Mouse (Mus musculus) embryonic facial prominence, embryonic 14.5 days (tissue): ENCODE data around the gene Aifm1. TPM values are rescaled to one million over a fixed set of nuclear protein-coding genes. Genes with fewer than 3 reads are reported as not detected.

Experiments used
- ATAC-seq: fragments of 200-750 bp; cut with Nextera tagmentation; 2 replicates; pipeline ENCODE4 v1.8.0; 2017; ENCODE audit warnings: low read depth, moderate number of reproducible peaks, moderate TSS enrichment
- DNase-seq: peaks from one replicate; pipeline ENCODE4 v3.0.0-alpha.2; 2015; ENCODE audit warnings: low spot score
- H3K27ac ChIP-seq: fragments of 300-500 bp; sonication (generic); replicated peaks from 2 replicates; pipeline ENCODE4 v1.5.1; 2014; ENCODE audit warnings: low read depth, mild to moderate bottlenecking, low read length, moderate library complexity
- H3K27me3 ChIP-seq: fragments of 300-500 bp; sonication (generic); replicated peaks from 2 replicates; pipeline ENCODE4 v1.6.1; 2014; ENCODE audit warnings: low read length; ENCODE audit not compliant: control insufficient read depth, insufficient read depth
- H3K36me3 ChIP-seq: fragments of 300-500 bp; sonication (generic); 2 replicates; pipeline ENCODE4 v1.6.1; 2014; ENCODE audit warnings: low read length, mixed read lengths; ENCODE audit not compliant: control insufficient read depth, insufficient read depth
- H3K4me1 ChIP-seq: fragments of 300-500 bp; sonication (generic); 2 replicates; pipeline ENCODE4 v1.6.1; 2014; ENCODE audit warnings: antibody characterized with exemption, low read length; ENCODE audit not compliant: control insufficient read depth, insufficient read depth
- H3K4me2 ChIP-seq: fragments of 300-500 bp; sonication (generic); 2 replicates; pipeline ENCODE4 v1.6.1; 2014; ENCODE audit warnings: low read depth, mild to moderate bottlenecking, low read length, moderate library complexity, mixed read lengths
- H3K4me3 ChIP-seq: fragments of 300-500 bp; sonication (generic); 2 replicates; pipeline ENCODE4 v1.5.1; 2014; ENCODE audit warnings: low read depth, mild to moderate bottlenecking, low read length
- H3K9ac ChIP-seq: fragments of 300-500 bp; sonication (generic); 2 replicates; pipeline ENCODE4 v1.6.1; 2014; ENCODE audit warnings: low read depth, mild to moderate bottlenecking, low read length, moderate library complexity, mixed read lengths
- H3K9me3 ChIP-seq: fragments of 300-500 bp; sonication (generic); 2 replicates; pipeline ENCODE4 v1.6.1; 2016; ENCODE audit warnings: low read length; ENCODE audit not compliant: control insufficient read depth
- WGBS: fragments of 180-500 bp; shearing (Covaris S2); extraction: QIAGEN DNeasy Blood & Tissue Kit; methylation state at CpG from one replicate; pipeline ENCODE4 v1.1.7; 2014; 5-methylcytosine and 5-hydroxymethylcytosine counted together
- polyA plus RNA-seq: library from polyadenylated mRNA; unstranded; fragments of >200 nt; fragmentation: Nextera tagmentation; extraction: Ambion mirVana; gene quantifications from 2 replicates; pipeline ENCODE4 v1.2.1, GENCODE M21; 2014

The Aifm1 gene
- polyA plus RNA-seq, 1 experiment from 2014 or later: 57.4 TPM

DNA sequence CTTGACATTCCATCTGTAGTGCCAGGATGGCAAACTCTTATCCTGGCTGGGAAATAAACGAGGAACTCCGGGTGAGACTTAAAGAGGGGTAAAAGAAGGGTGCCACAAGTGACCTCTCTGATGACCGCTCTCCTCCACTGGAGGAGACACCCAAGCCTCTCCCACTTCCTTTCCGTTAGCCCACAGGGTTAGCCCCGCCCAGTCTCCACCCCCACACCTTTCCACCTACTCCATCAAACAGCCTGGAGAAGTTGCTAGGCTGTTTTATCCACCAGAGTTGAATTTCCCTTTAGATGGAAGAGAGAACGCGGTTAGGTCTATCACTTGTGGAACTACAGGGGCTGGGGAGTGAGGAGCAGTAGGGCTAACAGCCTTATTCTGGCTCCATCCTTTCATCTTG, 88.1 kb downstream of the Aifm1 start:
- 74% methylated on average over 6 of the region's 7 CpGs for WGBS
- H3K4me3 ChIP-seq: no peak overlapping the region
- H3K4me1 ChIP-seq: no peaks in the 10 kb centered on the region
- H3K36me3 ChIP-seq: no peaks in the 10 kb centered on the region
- no peak overlapping the region for H3K4me2 ChIP-seq
- no peaks in the 10 kb centered on the region for H3K27me3 ChIP-seq
- DNase-seq (no peak), ATAC-seq (no peak)
- no peak overlapping the region for H3K27ac ChIP-seq
- H3K9ac ChIP-seq: no peak overlapping the region
- no peaks in the 10 kb centered on the region for H3K9me3 ChIP-seq

Other genes starting within 250 kb of the Aifm1 start
- 6.7 and 7.0 TPM in 2 replicates for gene Bcorl1, start 172.2 kb downstream of the Aifm1 start, polyA plus RNA-seq
- 11.5 and 12.7 TPM in 2 replicates for gene Elf4, start 50.4 kb downstream of the Aifm1 start, polyA plus RNA-seq
- gene Rab33a, start 5.7 kb upstream of the Aifm1 start, polyA plus RNA-seq: 4.7 and 5.5 TPM in 2 replicates
- 12.4 and 15.3 TPM in 2 replicates for gene Zfp280c, start 80.9 kb upstream of the Aifm1 start, polyA plus RNA-seq
- gene Slc25a14, start 109.8 kb upstream of the Aifm1 start, polyA plus RNA-seq: 13.3 and 15.1 TPM in 2 replicates
- gene Gpr119, start 160.9 kb upstream of the Aifm1 start, polyA plus RNA-seq: 0.07 TPM in 1 of 2 replicates, not detected in the other
- gene Rbmx2, start 181.4 kb upstream of the Aifm1 start, polyA plus RNA-seq: 17.1 and 18.7 TPM in 2 replicates